Comparison of ENCODE assay signal across 9 mouse cellular contexts in the genomic region with DNA sequence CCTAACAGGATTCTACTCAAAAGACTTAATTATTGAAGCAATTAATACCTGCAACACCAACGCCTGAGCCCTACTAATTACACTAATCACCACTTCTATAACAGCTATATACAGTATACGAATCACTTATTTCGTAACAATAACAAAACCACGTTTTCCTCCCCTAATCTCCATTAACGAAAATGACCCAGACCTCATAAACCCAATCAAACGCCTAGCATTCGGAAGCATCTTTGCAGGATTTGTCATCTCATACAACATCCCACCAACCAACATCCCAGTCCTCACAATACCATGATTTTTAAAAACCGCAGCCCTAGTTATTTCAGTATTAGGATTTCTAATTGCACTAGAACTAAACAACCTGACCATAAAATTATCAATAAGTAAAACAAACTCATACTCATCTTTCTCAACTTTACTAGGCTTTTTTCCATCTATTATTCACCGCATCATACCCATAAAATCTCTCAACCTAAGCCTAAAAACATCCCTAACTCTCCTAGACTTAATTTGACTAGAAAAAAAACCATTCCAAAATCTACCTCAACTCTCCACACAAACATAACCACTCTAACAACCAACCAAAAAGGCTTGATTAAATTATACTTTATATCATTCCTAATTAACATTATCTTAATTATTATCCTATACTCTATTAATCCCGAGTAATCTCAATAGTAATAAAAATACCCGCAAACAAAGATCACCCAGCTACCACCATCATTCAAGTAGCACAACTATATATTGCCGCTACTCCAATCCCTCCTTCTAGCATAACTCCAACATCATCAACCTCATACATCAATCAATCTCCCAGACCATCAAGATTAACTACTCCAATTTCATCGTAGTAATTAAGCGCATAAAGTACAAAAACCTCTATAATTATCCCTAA.
DNase-seq lines count a peak whose midpoint lies in the region; ATAC-seq and TF ChIP-seq lines count a peak whose summit lies in the region.
"Had no signal": no experiment of that assay in that cellular context is flagged by ENCODE, and none has a peak within 500 bp of the region (broad histone marks: within the 10 kb centered on the region; RNA-seq: fewer than 3 reads in every experiment).

No protein-coding gene starts in this region.

- no peaks in the 10 kb centered on the region for H3K36me3 ChIP-seq in heart, embryonic 12.5 days
- no peaks in the 10 kb centered on the region for H3K36me3 ChIP-seq in forebrain, postnatal 0 days (ENCODE audit: insufficient read depth)
- no peaks in the 10 kb centered on the region for H3K36me3 ChIP-seq in liver, embryonic 16.5 days (ENCODE audit: control insufficient read depth, insufficient read depth)

- no peak for DNase-seq in heart, postnatal 4 days
- DNase-seq in ES-CJ7 (ENCODE audit: low read depth, low spot score), result peak; percentile 4
- no peak for DNase-seq in forebrain, postnatal 0 days
- DNase-seq in left cerebral cortex, postnatal 10 days (ENCODE audit: extremely low spot score in 1 of 2, low spot score in 2 of 2), result no peak
- no peak for DNase-seq in left cerebral cortex, adult 2 months (ENCODE audit: extremely low spot score in 1 of 2, low spot score in 2 of 2)
- DNase-seq in left cerebral cortex, adult 11 months (ENCODE audit: low spot score), result no peak
- DNase-seq: lung, postnatal 10 days had no signal

- no peaks in the 10 kb centered on the region for H3K27me3 ChIP-seq in heart, embryonic 12.5 days (replicated peaks)
- H3K27me3 ChIP-seq in forebrain, postnatal 0 days (ENCODE audit: insufficient read depth, low read length), result no peaks in the 10 kb centered on the region
- H3K27me3 ChIP-seq in liver, embryonic 16.5 days (ENCODE audit: control insufficient read depth, insufficient read depth, low read depth, low read length), result no peaks in the 10 kb centered on the region

- no peak overlapping the region for H3K27ac ChIP-seq in heart, embryonic 12.5 days (ENCODE audit: poor library complexity, severe bottlenecking)
- H3K27ac ChIP-seq in forebrain, postnatal 0 days (ENCODE audit: low read depth, low read length), result no peak overlapping the region
- no peak overlapping the region for H3K27ac ChIP-seq in liver, embryonic 16.5 days (ENCODE audit: low read length)
- no peak overlapping the region for H3K27ac ChIP-seq in left cerebral cortex, adult 2 months

- WGBS in heart, embryonic 12.5 days, result 83% methylated on average over 14 of the region's 14 CpGs
- WGBS in forebrain, postnatal 0 days, result 80% methylated on average over 14 of the region's 14 CpGs
- whole genome bisulfite sequencing in liver, embryonic 16.5 days (ENCODE audit: insufficient replicate concordance), result 71% methylated on average over 14 of the region's 14 CpGs

- no peak for TF ChIP-seq CTCF in forebrain, postnatal 0 days (IDR thresholded peaks at IDR 0.05; ENCODE audit: low read depth)
- TF ChIP-seq CTCF in left cerebral cortex, adult 2 months (IDR thresholded peaks at IDR 0.05), result no peak

- no peak overlapping the region for H3K4me3 ChIP-seq in heart, embryonic 12.5 days
- no peak overlapping the region for H3K4me3 ChIP-seq in forebrain, postnatal 0 days (ENCODE audit: low read depth, low read length)
- no peak overlapping the region for H3K4me3 ChIP-seq in liver, embryonic 16.5 days (ENCODE audit: low read depth, low read length)
- no peak overlapping the region for H3K4me3 ChIP-seq in left cerebral cortex, adult 2 months

- H3K9ac ChIP-seq in heart, embryonic 12.5 days, result no peak overlapping the region
- no peak overlapping the region for H3K9ac ChIP-seq in forebrain, postnatal 0 days
- H3K9ac ChIP-seq in liver, embryonic 16.5 days (ENCODE audit: low read depth, low read length), result no peak overlapping the region

- intact Hi-C loops in left cerebral cortex, postnatal 10 days (cut with DNase I), result no loop called here
- intact Hi-C loops in left cerebral cortex, adult 2 months (cut with DNase I), result no loop called here

- H3K4me2 ChIP-seq in heart, embryonic 12.5 days, result no peak overlapping the region
- H3K4me2 ChIP-seq in forebrain, postnatal 0 days (ENCODE audit: low read depth), result no peak overlapping the region
- H3K4me2 ChIP-seq in liver, embryonic 16.5 days (ENCODE audit: low read depth, low read length), result no peak overlapping the region

- H3K9me3 ChIP-seq in heart, embryonic 12.5 days (replicated peaks), result no peaks in the 10 kb centered on the region
- no peaks in the 10 kb centered on the region for H3K9me3 ChIP-seq in forebrain, postnatal 0 days (ENCODE audit: low read length)
- H3K9me3 ChIP-seq in liver, embryonic 16.5 days (replicated peaks; ENCODE audit: control insufficient read depth, low read length), result no peaks in the 10 kb centered on the region

- no peaks in the 10 kb centered on the region for H3K4me1 ChIP-seq in heart, embryonic 12.5 days (replicated peaks)
- no peaks in the 10 kb centered on the region for H3K4me1 ChIP-seq in forebrain, postnatal 0 days (ENCODE audit: insufficient read depth)
- H3K4me1 ChIP-seq in liver, embryonic 16.5 days (ENCODE audit: control insufficient read depth, low read depth, low read length), result no peaks in the 10 kb centered on the region

- peak; percentile 100 for ATAC-seq in heart, embryonic 12.5 days (ENCODE audit: insufficient number of reproducible peaks, low FRiP score)
- peak; percentile 100 for ATAC-seq in forebrain, postnatal 0 days
- peak; percentile 100 for ATAC-seq in liver, embryonic 16.5 days (ENCODE audit: low read depth)
